Mouse (Mus musculus) heart, postnatal 4 days (tissue): ENCODE data around the gene Tcp11l1. TPM values are rescaled to one million over a fixed set of nuclear protein-coding genes. Genes with fewer than 3 reads are reported as not detected.

Source experiments
- DNase-seq: peaks from one replicate; pipeline ENCODE4 v3.0.0; 2021
- total RNA-seq, 2 experiments: library from RNA; stranded (reverse); gene quantifications; 2 replicates each; pipeline ENCODE4 v1.2.3; 2021

The Tcp11l1 gene
- total RNA-seq: 10 to 100 TPM in 1 of 2 experiments, 1 to 10 TPM in 1; 7.3 to 10.3 TPM

- peak; percentile 61 for DNase-seq
These were observed at the start of gene Tcp11l1 for GRCm38 (mm10) chr2:104711585-104712485. Gene Tcp11l1, minus strand, starts transcription at chr2:104712169.

- DNase-seq: peak; percentile 13
These were observed 38.6 kb upstream of the Tcp11l1 start for GRCm38 (mm10) chr2:104750611-104751010.

- DNase-seq: no peak
These were observed 36.7 kb upstream of the Tcp11l1 start for GRCm38 (mm10) chr2:104748652-104749183.

- DNase-seq: no peak
These were observed 34.3 kb upstream of the Tcp11l1 start for GRCm38 (mm10) chr2:104746251-104746650.

GRCm38 (mm10) chr2:104743971-104744370, 32.0 kb upstream of the Tcp11l1 start:
- no peak for DNase-seq

- no peak for DNase-seq
These were observed 31.2 kb upstream of the Tcp11l1 start for GRCm38 (mm10) chr2:104743160-104743559.

- peak; percentile 93 for DNase-seq
These were observed 30.7 kb upstream of the Tcp11l1 start, which contains the start of gene Depdc7 for GRCm38 (mm10) chr2:104742741-104743064. Gene Depdc7, minus strand, starts transcription at chr2:104742878.

GRCm38 (mm10) chr2:104741896-104742740, 30.1 kb upstream of the Tcp11l1 start:
- DNase-seq: no peak

GRCm38 (mm10) chr2:104741015-104741758, 29.2 kb upstream of the Tcp11l1 start:
- DNase-seq: no peak

- DNase-seq: no peak
These were observed 28.4 kb upstream of the Tcp11l1 start for GRCm38 (mm10) chr2:104740248-104740949.

GRCm38 (mm10) chr2:104739691-104740090, 27.7 kb upstream of the Tcp11l1 start:
- DNase-seq: no peak

GRCm38 (mm10) chr2:104736241-104736640, 24.3 kb upstream of the Tcp11l1 start:
- no peak for DNase-seq

GRCm38 (mm10) chr2:104732562-104733256, 20.7 kb upstream of the Tcp11l1 start:
- no peak for DNase-seq

- no peak for DNase-seq
These were observed 20.1 kb upstream of the Tcp11l1 start for GRCm38 (mm10) chr2:104732033-104732444.

- no peak for DNase-seq
These were observed 15.4 kb upstream of the Tcp11l1 start for GRCm38 (mm10) chr2:104727369-104727768.

- DNase-seq: no peak
These were observed 10.1 kb upstream of the Tcp11l1 start for GRCm38 (mm10) chr2:104722021-104722420.

GRCm38 (mm10) chr2:104717827-104718226, 5.9 kb upstream of the Tcp11l1 start:
- DNase-seq: no peak

- DNase-seq: no peak
These were observed 5.3 kb upstream of the Tcp11l1 start for GRCm38 (mm10) chr2:104717231-104717735.

GRCm38 (mm10) chr2:104716279-104716678, 4.3 kb upstream of the Tcp11l1 start, which contains the start of gene Pin1rt1:
Gene Pin1rt1, minus strand, starts transcription at chr2:104716379.
- no peak for DNase-seq

GRCm38 (mm10) chr2:104714254-104714691, 2.3 kb upstream of the Tcp11l1 start:
- peak; percentile 15 for DNase-seq

GRCm38 (mm10) chr2:104712486-104712809, 479 bp upstream of the Tcp11l1 start:
- no peak for DNase-seq
